Mouse (Mus musculus) adipose tissue, adult 10 weeks (tissue): Measurements from ENCODE around the gene Bclaf3. TPM values are rescaled to one million over a fixed set of nuclear protein-coding genes. Genes with fewer than 3 reads are reported as not detected.

Experiments used
- polyA plus RNA-seq: library from polyadenylated mRNA; stranded (reverse); fragments of 350-450 nt; fragmentation: Illumina TruSeq; extraction: RNeasy Lipid Tissue Mini Kit (QIAGEN cat#74804); gene quantifications from one replicate; pipeline ENCODE4 v1.2.3, GENCODE M21; 2014; ENCODE audit warnings: low read depth, low replicate concordance

The Bclaf3 gene
- polyA plus RNA-seq: 10.4 TPM

DNA sequence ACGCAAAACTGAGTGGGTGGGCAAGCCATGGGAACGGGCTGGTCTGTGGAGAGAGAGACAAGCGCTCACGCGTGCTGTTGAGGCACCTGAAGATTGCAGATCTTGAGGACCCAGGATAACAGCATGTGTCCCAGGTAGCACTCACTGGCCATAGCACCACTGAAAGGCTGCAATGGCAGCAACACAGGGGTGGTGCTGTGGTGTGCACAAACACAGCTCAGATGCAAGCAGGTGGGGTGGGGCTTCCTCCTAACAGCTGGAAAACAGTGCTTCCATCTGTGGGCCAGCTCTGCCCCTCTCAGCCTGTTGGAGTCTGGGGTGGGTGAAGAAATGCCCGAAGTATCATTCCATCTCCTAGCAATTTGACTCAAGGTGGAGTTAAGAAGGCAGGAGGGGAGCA lies at the start of gene Bclaf3:
Bclaf3 (plus strand) TSS at position 301 of the 400 bp plus-strand sequence.

DNA sequence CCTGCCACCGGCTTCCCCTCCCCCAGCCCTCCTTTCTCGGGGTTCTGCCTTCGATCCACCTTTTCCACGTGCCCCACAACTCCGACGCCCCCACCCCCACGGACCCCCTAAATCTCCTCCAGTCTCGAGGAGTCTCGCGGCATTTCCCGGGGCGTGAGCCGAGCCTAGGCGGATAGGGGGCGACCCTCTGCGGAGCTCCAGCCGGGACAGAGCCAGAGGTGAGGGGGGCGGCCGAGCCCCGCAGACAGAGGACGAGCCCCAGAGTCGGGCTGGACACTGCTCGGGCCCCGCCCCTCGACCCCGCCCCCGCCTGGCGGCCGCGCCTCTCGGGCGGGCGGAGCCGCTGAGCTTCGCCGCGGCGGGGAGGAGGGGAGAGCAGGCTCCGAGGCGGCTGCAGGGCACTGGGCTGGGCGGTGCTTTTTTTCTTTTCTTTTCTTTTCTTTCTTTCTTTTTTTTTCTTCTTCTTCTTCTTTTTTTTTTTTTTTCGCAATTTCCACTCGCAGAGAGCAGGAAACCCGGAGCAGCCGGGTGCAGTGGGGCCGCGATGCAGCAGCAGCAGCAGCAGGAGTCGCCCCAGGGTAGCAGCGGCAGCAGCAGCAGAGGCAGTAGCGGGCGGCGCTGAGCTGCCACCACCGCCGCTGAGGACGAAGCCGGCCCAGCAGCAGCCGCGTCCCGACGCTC lies 100.6 kb downstream of the Bclaf3 start, which contains the start of gene Sh3kbp1:
Sh3kbp1 (plus strand) TSS at position 366 of the 681 bp plus-strand sequence.

Other genes with a start within 250 kb of the Bclaf3 start
- gene Eif1ax, start 154.5 kb upstream of the Bclaf3 start, polyA plus RNA-seq: 99.7 TPM
- gene Map7d2, start 112.1 kb upstream of the Bclaf3 start, polyA plus RNA-seq: 12.1 TPM
- gene Sh3kbp1, start 100.6 kb downstream of the Bclaf3 start, polyA plus RNA-seq: 14.7 TPM